Mouse (Mus musculus) urinary bladder, postnatal 10 days (tissue): ENCODE data around the gene Vezf1.
"Not testable (repeated sequence)": the region's sequence is repeated elsewhere in the genome, so short reads cannot be mapped to it uniquely, and the experiment has no call there.

Experiments used
- DNase-seq: peaks from one replicate; pipeline ENCODE4 v3.0.0; 2022; ENCODE audit warnings: low spot score

The Vezf1 gene

GRCm38 (mm10) chr11:88067586-88068410 is at the start of gene Vezf1:
Gene Vezf1 (plus strand): TSS chr11:88068279.
- DNase-seq: peak; percentile 39

- no peak for DNase-seq
Observed at GRCm38 (mm10) chr11:88023933-88024332, 44.1 kb upstream of the Vezf1 start.

- DNase-seq: no peak
Observed at GRCm38 (mm10) chr11:88027391-88028035, 40.6 kb upstream of the Vezf1 start.

- DNase-seq: no peak
Observed at GRCm38 (mm10) chr11:88028193-88028684, 39.8 kb upstream of the Vezf1 start.

GRCm38 (mm10) chr11:88030219-88030618 is 37.9 kb upstream of the Vezf1 start:
- no peak for DNase-seq

GRCm38 (mm10) chr11:88030836-88031235 is 37.2 kb upstream of the Vezf1 start:
- no peak for DNase-seq

- DNase-seq: no peak
Observed at GRCm38 (mm10) chr11:88031753-88032152, 36.3 kb upstream of the Vezf1 start.

- DNase-seq: no peak
Observed at GRCm38 (mm10) chr11:88035970-88036369, 32.1 kb upstream of the Vezf1 start.

GRCm38 (mm10) chr11:88036761-88037251 is 31.3 kb upstream of the Vezf1 start:
- DNase-seq: no peak

GRCm38 (mm10) chr11:88037386-88037785 is 30.7 kb upstream of the Vezf1 start:
- DNase-seq: no peak

- no peak for DNase-seq
Observed at GRCm38 (mm10) chr11:88039066-88039465, 29.0 kb upstream of the Vezf1 start.

GRCm38 (mm10) chr11:88044314-88044713 is 23.8 kb upstream of the Vezf1 start:
- no peak for DNase-seq

GRCm38 (mm10) chr11:88045159-88045558 is 22.9 kb upstream of the Vezf1 start:
- not testable (repeated sequence) for DNase-seq

GRCm38 (mm10) chr11:88045878-88046277 is 22.2 kb upstream of the Vezf1 start:
- no peak for DNase-seq

GRCm38 (mm10) chr11:88046323-88046937 is 21.6 kb upstream of the Vezf1 start:
- DNase-seq: no peak

GRCm38 (mm10) chr11:88046944-88047794 is 20.9 kb upstream of the Vezf1 start, which contains the start of gene Srsf1:
Gene Srsf1 (plus strand): TSS chr11:88047373.
- DNase-seq: peak; percentile 93

- DNase-seq: no peak
Observed at GRCm38 (mm10) chr11:88047871-88048531, 20.1 kb upstream of the Vezf1 start.

GRCm38 (mm10) chr11:88048961-88049670 is 19.0 kb upstream of the Vezf1 start:
- no peak for DNase-seq

- DNase-seq: no peak
Observed at GRCm38 (mm10) chr11:88049732-88050131, 18.3 kb upstream of the Vezf1 start.

- DNase-seq: no peak
Observed at GRCm38 (mm10) chr11:88052638-88053037, 15.4 kb upstream of the Vezf1 start.
